Mouse (Mus musculus): ENCODE data around the gene Ick.
"Not testable (repeated sequence)": the region's sequence is repeated elsewhere in the genome, so short reads cannot be mapped to it uniquely, and the experiment has no call there.

Gene Ick

DNA sequence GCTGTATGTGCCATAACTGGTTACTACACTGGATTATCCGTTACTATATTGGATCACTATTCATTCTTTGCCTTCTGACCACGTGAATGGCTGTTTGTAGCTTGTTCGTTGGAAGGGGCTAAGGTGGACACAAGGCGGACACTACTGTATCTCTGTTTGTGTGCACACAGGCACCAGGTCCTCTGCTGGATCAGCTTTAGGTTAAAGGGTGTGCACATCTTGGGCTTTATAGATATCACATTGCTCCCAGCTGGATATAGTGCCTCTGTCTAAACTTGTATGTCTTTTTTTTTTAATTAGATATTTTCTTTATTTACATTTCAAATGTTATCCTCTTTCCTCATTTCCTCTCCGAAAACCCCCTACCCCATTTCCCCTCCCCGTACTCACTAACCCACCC lies 56.5 kb downstream of the Ick start:
- CTCF ChIA-PET, result interaction anchor here in 1 of 4 experiments (1.0 kb wide), 1 partner anchor 12 kb away, joined by 3 read pairs; no protein-coding TSS in a partner anchor
- POLR2A ChIA-PET, result interaction anchor here in 2 of 4 experiments (0.6 to 4.6 kb wide), 6 partner anchors 9 to 415 kb away, joined by 3 to 22 read pairs (median 4); partner anchors contain the start of genes Fbxo9 (in 1 of the 2) and Ick (in 1 of the 2)

DNA sequence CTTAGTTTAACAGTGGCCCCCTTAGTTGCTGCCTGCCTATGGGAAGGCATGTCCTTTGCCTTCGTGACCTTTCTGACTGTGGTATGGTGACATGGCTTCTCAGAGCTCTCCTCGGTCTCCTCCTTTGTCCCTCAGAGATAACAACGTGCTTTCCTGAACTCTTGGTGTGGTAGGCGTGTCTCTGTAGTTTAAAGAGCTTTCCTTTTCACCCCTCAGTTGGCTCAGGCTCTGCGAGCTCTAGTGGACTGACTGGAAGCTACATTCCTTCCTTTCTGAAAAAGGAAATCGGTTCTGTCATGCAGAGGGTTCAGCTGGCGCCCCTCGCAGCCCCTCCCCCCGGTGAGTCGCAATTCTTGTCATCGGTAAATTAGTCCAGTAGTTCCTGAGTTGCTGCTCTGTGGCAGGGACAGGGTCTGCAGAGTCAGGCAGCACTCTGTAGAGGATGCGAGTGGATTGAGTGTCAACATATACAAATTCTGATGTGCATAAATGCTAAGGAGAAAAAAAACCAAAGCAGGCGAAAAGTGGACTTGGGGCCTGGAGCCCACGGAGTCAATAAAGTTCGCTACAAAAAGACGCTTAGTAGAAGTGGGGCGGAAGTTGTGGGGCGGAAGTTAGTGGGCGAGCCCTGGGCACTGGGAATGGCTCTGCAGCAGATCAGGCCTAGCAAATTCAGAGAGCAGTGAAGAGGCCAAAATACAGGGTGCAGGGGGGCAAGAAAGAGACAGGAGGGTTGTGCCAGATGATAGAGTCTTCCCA lies 57.9 kb downstream of the Ick start:
- ChIA-PET POLR2A (interaction anchor here (0.7 to 5.9 kb wide), 21 partner anchors 8 to 314 kb away, joined by 3 to 69 read pairs (median 5); partner anchors contain the start of genes Fbxo9 (in 2 of the 4) and Ick (in 1 of the 4)), CTCF (interaction anchor here in 3 of 4 experiments (0.9 to 4.7 kb wide), 6 partner anchors 9 to 219 kb away, joined by 3 to 26 read pairs (median 4); no protein-coding TSS in a partner anchor)

DNA sequence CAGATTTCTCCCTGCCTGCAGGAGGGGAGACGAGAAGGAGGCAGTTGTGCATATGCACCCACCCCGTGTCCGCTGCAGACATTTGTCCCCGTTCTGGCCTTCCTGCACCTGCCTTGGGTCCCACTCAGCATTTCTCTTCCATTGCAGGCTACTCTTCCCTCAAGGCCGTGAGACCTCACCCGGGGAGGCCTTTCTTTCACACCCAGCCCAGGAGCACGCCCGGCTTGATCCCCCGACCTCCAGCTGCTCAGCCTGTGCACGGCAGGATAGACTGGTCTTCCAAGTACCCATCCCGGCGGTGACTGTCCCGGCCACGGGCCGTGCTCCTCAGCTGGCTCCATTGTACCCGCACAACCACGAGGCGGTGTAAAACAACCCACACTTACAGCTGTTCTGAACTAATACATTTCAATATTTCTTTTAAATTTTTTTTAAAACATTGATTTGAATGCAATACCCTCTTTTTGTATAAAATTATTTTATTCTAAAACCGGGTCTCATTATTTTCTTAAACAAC lies 58.5 kb downstream of the Ick start:
- ChIA-PET CTCF (interaction anchor here in 2 of 4 experiments (1.0 to 4.7 kb wide), 4 partner anchors 24 to 55 kb away, joined by 4 to 26 read pairs (median 11); no protein-coding TSS in a partner anchor), POLR2A (interaction anchor here in 3 of 4 experiments (0.6 to 5.9 kb wide), 19 partner anchors 7 to 314 kb away, joined by 3 to 69 read pairs (median 9); partner anchors contain the start of gene Fbxo9 (in 1 of the 3))

DNA sequence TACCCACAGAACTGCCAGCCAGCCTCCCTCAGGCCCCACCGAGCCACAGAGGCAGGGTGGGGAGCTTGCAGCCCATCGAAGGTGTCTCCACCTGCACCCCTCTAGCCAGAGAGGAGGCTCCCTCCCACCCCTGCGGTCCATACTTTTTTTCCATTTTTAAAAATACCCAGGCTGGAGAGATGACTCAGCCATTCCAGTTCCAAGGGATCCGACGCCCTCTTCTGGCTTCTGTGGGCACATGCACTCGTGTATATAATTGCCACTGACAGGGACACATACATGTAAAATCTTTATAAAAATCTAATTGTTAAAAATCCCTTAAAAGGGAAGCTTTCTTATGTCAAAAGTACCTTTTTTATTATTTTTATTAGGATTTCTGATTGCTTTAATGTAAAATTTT lies 59.9 kb downstream of the Ick start:
- CTCF ChIA-PET, result interaction anchor here (0.5 to 4.7 kb wide), 13 partner anchors 20 to 340 kb away, joined by 3 to 26 read pairs (median 3); no protein-coding TSS in a partner anchor
- POLR2A ChIA-PET, result interaction anchor here in 3 of 4 experiments (0.6 to 5.9 kb wide), 26 partner anchors 21 to 789 kb away, joined by 3 to 69 read pairs (median 5); partner anchors contain the start of gene Fbxo9 (in 1 of the 3)

DNA sequence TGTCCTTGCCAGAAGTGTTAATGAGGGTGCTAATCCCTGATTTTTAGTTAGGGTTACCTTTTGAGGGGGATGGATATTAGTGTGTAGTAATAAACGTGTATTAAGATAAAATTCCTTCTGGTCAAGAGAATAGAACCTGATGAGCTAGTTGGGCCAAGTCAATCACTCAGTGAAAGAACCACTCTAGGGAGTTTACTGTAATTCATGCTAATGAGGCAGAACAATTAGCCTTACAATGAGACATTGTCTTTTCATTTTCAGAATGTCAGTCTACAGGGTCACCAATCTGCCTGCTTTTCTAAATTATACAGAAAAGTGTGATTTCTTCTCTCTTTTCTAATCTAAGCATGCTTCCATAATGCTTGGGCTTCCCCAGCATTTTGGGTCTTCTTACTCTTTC lies 65.0 kb downstream of the Ick start:
- ChIA-PET POLR2A (interaction anchor here in 3 of 4 experiments (0.6 to 5.4 kb wide), 22 partner anchors 8 to 415 kb away, joined by 3 to 233 read pairs (median 4); partner anchors contain the start of genes Dppa5a (in 1 of the 3), Fbxo9 (in 1 of the 3) and Ick (in 1 of the 3)), CTCF (interaction anchor here in 2 of 4 experiments (0.7 to 1.9 kb wide), 4 partner anchors 20 to 191 kb away, joined by 3 to 6 read pairs (median 4); no protein-coding TSS in a partner anchor)

DNA sequence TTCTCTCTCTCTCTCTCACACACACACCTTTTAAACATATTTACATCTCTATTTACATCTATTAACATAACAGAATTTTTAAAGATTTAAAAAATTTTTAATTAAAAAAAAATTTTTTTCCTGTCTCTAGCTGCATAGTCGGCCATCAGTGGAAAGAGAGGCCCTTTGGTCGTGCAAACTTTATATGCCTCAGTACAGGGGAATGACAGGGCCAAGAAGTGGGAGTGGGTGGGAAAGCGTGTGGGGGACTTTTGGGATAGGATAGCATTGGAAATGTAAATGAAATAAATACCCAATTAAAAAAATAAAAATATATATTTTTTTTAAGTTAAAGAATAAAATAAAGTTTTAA lies 65.9 kb downstream of the Ick start:
- POLR2A ChIA-PET, result interaction anchor here (0.7 to 5.4 kb wide), 27 partner anchors 8 to 306 kb away, joined by 3 to 233 read pairs (median 6); partner anchors contain the start of genes Dppa5a (in 2 of the 4), Fbxo9 (in 2 of the 4), Ick (in 1 of the 4) and Ooep (in 1 of the 4)
- CTCF ChIA-PET, result interaction anchor here in 3 of 4 experiments (1.0 to 2.1 kb wide), 6 partner anchors 13 to 62 kb away, joined by 4 to 38 read pairs (median 8); no protein-coding TSS in a partner anchor

DNA sequence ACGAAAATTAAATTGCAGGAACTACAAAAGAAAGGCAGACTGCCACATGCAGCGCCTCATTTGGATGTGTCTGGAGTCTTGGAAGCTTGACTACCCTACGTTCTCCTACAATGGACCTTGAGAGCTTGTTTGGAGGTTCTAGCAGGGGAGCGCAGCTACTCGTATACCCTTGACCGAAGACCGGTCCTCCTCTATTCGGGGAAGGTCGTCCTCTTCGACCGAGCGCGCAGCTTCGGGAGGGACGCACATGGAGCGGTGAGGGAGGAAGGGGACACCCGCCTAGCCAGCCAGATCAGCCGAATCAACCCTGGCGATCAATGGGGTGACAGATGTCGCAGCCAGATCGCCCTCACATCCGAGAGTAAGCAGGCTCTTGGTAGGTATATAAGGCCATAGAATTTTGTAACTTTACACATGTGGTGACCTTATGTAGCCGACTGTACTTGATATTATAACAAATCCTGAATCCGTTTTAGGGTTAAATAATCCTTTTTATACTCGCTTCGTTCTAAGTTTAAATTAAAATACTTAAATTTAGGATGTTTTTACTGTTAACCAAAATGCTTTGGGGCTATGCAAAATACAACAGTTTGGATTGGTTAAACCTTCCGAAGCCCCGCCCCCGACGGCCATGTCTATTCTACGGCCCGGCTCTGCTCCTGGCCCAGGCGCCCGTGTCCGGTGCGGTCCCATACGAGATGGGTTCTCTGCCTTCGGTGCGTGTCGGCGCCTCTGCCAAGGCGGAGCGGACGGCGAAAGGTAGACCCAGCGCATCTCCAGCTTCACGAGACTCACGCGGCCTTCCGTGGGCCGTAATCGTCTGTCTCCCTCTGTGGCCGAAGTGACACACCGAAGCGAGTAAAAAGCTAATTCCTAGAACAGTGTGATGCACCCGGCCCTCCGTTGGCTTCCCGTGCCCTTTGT lies 66.5 kb downstream of the Ick start:
- CTCF ChIA-PET, result interaction anchor here (0.5 to 2.1 kb wide), 24 partner anchors 9 to 352 kb away, joined by 3 to 38 read pairs (median 4); no protein-coding TSS in a partner anchor
- POLR2A ChIA-PET, result interaction anchor here (0.6 to 5.4 kb wide), 63 partner anchors 8 to 352 kb away, joined by 3 to 233 read pairs (median 4); partner anchors contain the start of genes Dppa5a (in 3 of the 4), Fbxo9 (in 3 of the 4), Ick (in 2 of the 4) and Ddx43 (in 1 of the 4)

DNA sequence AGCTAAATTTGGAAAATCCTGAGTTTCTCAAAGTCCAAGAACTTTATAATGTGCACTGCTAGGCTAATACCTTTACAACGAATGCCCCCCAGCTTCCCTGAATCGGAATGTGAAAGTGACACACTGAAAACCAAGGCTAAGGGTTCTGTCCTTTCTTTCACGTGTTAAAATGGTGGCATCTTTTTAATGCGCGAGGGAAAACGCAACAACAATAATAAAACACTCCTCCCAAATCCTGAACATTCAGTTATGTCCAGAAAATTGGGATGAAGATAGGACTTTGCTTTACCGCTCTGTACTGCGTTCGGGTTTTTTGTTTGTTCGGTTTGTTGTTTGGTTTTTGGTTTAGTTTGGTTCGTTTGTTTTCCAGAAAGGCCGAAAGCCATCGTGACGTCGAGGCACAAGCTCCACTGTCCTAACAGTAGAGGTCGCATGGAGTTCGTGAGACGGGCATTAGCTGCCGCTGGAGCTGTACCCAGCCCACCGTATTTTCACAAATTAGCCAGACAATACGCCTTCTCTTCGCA lies 67.3 kb downstream of the Ick start:
- POLR2A ChIA-PET, result interaction anchor here (0.5 to 5.4 kb wide), 59 partner anchors 9 to 351 kb away, joined by 3 to 233 read pairs (median 4); partner anchors contain the start of genes Dppa5a (in 3 of the 4), Fbxo9 (in 3 of the 4), Ick (in 2 of the 4) and Ddx43 (in 1 of the 4)
- CTCF ChIA-PET, result interaction anchor here (0.6 to 2.1 kb wide), 25 partner anchors 9 to 351 kb away, joined by 3 to 38 read pairs (median 4); no protein-coding TSS in a partner anchor

DNA sequence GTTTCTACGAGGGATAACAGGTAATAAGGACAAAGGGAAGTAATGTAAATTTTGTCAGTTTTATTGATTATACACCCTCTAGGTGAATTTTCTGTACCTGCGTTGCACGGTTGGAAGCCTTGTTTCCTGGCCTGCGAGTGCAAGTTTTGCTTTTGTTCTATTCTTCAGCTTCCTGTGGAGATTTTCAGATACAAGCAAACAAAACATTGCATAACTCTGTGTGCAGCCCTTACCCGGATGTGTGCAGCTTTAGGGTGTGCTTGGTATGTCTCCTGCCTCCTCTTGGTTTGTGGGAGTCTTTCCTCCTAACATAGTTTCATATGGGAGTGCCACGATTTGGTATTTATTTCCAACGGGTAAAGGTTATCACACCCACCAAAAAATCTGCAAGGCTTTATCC lies 67.8 kb downstream of the Ick start:
- ChIA-PET CTCF (interaction anchor here (0.6 to 2.1 kb wide), 21 partner anchors 9 to 220 kb away, joined by 3 to 38 read pairs (median 4); no protein-coding TSS in a partner anchor), POLR2A (interaction anchor here (0.5 to 5.4 kb wide), 46 partner anchors 8 to 351 kb away, joined by 3 to 233 read pairs (median 4); partner anchors contain the start of genes Dppa5a (in 3 of the 4), Fbxo9 (in 2 of the 4) and Ick (in 2 of the 4))

DNA sequence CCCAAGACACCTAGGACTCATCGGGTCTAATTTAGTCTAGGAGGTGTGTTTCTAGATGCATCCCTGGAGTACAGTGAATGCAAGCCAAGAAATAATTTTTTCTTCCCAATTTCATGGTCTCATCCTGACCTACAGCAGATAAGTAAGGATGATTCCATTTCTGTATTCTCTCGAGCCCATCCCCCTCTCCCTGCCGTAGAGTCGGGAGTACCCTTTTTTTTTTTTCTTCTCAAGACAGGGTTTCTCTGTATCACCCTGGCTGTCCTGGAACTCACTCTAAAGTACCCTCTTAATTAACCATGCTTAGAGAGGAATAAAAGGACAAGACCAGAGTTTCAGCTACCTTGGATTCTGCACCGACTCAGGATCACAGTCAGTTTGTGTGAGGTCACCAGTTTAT lies 69.2 kb downstream of the Ick start:
- POLR2A ChIA-PET, result interaction anchor here in 2 of 4 experiments (2.0 kb wide), 2 partner anchors 13 kb away, joined by 11 to 16 read pairs; no protein-coding TSS in a partner anchor
- CTCF ChIA-PET, result interaction anchor here in 1 of 4 experiments (0.9 kb wide), 1 partner anchor 65 kb away, joined by 4 read pairs; no protein-coding TSS in a partner anchor

DNA sequence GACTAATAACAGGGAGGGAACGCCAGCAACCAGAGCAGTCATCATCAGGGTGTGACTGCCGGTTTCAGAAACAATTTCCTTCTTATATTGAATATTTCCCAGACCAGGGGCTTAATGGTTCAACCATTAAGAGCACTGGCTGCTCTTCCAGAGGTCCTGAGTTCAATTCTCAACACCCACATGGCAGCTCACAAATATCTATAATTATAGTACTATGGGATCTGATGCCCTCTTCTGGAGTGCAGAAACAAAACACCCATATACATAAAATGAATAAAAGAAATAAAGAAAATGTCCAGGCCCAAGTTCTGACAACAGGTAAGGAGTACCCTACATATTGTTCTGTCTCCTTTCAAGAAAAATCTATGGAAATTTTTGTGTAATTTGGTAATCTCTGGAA lies 70.1 kb downstream of the Ick start:
- ChIA-PET CTCF (interaction anchor here in 2 of 4 experiments (0.5 to 0.9 kb wide), 3 partner anchors 63 to 96 kb away, joined by 3 to 16 read pairs (median 4); no protein-coding TSS in a partner anchor), POLR2A (interaction anchor here in 2 of 4 experiments (0.6 to 2.0 kb wide), 3 partner anchors 12 to 28 kb away, joined by 3 to 16 read pairs (median 11); no protein-coding TSS in a partner anchor)

DNA sequence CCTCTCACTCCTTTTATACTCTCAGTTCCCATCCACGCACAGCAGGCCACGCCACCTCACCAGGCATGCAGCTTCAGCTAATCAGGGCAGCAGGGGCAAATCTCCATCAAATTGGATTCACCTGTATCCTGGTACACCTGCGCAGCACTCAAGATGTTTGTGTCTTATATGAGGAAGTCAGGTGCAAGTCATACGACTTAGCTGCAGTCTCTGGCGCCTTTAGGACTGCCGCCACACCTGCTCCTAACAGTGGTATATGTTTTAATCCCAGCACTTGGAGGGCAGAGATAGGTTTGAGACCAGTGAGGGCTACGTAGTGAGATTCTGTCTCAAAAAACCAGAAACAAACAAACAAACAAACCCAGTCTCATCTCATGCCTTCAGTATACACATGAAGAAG lies 73.5 kb downstream of the Ick start, which contains the start of gene Gsta4:
Gene Gsta4 (plus strand): TSS at position 301 of the 400 bp plus-strand sequence.
- POLR2A ChIA-PET, result interaction anchor here in 1 of 4 experiments (1.1 to 1.8 kb wide), 2 partner anchors 9 to 18 kb away, joined by 6 to 16 read pairs; no protein-coding TSS in a partner anchor
- CTCF ChIA-PET, result not testable (repeated sequence)

DNA sequence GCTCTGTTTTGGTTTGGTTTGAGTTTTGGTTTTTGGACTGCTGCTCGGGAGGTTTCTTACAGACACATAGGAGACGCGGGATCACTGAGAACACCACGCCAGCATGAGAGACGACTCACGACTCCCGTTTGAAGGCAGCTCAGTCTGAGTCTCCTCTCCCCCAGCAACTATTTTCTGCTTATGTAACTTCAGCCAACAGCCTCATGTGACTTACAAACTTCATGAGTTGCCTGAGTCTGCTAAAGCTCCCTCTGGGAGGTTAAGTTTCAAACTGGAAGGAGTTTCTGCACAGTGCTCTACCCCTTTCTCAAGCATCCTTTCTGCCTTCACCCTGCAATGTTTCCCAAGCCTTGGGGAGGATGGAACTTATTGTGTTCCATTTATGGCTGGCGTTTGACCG lies 76.7 kb downstream of the Ick start:
- POLR2A ChIA-PET, result interaction anchor here in 2 of 4 experiments (1.0 to 3.8 kb wide), 10 partner anchors 9 to 341 kb away, joined by 3 to 30 read pairs (median 4); partner anchors contain the start of gene Dppa5a (in 1 of the 2)
- CTCF ChIA-PET, result interaction anchor here in 1 of 4 experiments (1.1 to 1.4 kb wide), 2 partner anchors 9 to 362 kb away, joined by 3 read pairs; no protein-coding TSS in a partner anchor

DNA sequence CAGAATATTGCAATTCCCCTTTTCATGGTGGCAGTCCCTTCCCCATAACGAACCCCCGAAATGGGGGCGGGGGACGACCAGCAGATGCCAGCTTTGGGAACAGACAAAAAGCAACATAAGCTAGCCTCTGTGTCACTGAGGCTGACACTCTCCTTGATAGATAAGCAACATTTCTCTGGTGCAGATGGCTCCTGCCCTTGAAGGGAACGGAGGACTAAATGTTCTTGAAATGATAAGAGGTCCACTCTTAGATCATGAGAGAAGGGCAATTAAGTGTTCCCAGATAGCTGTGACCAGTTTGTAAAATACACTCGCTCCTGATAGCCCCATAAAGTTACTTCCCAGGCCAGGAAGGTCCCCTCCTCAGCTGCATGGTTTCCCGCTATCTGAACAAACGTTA lies 79.9 kb downstream of the Ick start:
- ChIA-PET CTCF (interaction anchor here in 1 of 4 experiments (0.6 to 2.2 kb wide), 2 partner anchors 13 to 20 kb away, joined by 3 to 8 read pairs; no protein-coding TSS in a partner anchor), POLR2A (interaction anchor here in 2 of 4 experiments (2.0 to 8.9 kb wide), 5 partner anchors 9 to 78 kb away, joined by 4 to 233 read pairs (median 92); partner anchors contain the start of genes Fbxo9 (in 1 of the 2) and Ick (in 1 of the 2))

DNA sequence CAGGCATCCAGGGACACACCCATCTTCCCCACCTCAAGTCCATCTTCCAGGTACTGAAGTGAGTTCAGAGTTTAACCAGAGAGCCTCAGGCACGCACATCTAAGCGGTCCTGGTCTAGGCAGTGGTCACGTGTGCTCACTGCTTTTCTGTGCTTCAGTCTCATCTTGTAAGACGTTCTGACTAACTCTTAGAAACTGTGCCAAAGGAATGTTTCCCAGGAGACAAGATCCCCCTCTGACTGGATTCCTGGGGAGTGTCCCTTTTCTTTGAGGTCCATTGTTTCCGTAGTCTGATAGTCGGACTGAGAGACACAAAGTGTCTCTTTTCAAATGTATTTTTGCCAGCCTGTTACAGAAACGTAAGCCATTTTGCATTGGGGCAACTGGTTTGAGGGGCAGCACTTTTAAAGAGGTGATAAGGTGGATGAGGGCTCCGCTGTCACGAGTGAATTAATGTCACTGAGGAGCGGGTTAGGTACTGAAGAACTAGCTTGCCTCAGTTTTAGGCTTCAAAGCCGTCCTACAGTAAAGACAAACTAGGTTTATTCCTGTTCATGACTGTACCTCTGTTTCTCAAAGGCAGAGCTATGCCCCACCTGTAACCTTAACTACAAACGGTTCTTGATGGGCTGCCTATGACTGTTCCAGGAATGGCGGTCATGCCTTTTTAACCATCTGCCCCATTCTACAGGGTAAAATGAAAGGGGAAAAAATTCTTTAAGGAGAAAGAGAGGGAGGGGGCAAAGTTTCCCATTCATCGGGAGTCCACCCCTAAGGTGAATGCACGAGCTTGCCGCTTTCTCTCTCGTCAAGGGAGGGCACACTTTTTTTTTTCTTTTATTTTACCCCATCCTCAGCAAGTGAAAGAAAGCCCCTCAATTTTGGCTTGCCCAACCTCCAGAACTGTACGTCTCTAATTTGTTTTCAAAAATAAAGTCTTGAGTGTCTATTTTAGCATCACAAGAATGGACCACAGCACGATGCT lies 82.0 kb downstream of the Ick start:
- CTCF ChIA-PET, result interaction anchor here in 3 of 4 experiments (0.5 to 5.1 kb wide), 10 partner anchors 10 to 726 kb away, joined by 3 to 38 read pairs (median 4); no protein-coding TSS in a partner anchor
- POLR2A ChIA-PET, result interaction anchor here (0.6 to 8.9 kb wide), 118 partner anchors 8 to 1566 kb away, joined by 3 to 233 read pairs (median 5); partner anchors contain the start of genes Dppa5a (in 3 of the 4), Fbxo9 (in 3 of the 4), Gm17324 (in 3 of the 4) and Ick (in 2 of the 4)

Data from embryonic stem cell, embryonic (primary cell).